Mouse (Mus musculus) neural tube, embryonic 13.5 days (tissue): ENCODE data around the gene Pafah1b1. TPM values are rescaled to one million over a fixed set of nuclear protein-coding genes. Genes with fewer than 3 reads are reported as not detected.

Experiments used
- ATAC-seq: fragments of 200-750 bp; cut with Nextera tagmentation; 2 replicates; pipeline ENCODE4 v1.8.0; 2017; ENCODE audit warnings: low read depth, mild to moderate bottlenecking, moderate TSS enrichment, moderate library complexity
- H3K27ac ChIP-seq: fragments of 300-500 bp; sonication (generic); replicated peaks from 2 replicates; pipeline ENCODE4 v1.5.1; 2015; ENCODE audit warnings: moderate library complexity, mild to moderate bottlenecking, inconsistent platforms
- H3K27me3 ChIP-seq: fragments of 300-500 bp; sonication (generic); 2 replicates; pipeline ENCODE4 v1.6.1; 2015; ENCODE audit warnings: mild to moderate bottlenecking, inconsistent platforms
- H3K36me3 ChIP-seq: fragments of 300-500 bp; sonication (generic); 2 replicates; pipeline ENCODE4 v1.6.1; 2015; ENCODE audit warnings: mild to moderate bottlenecking, inconsistent platforms
- H3K4me1 ChIP-seq: fragments of 300-500 bp; sonication (generic); replicated peaks from 2 replicates; pipeline ENCODE4 v1.6.1; 2015; ENCODE audit warnings: inconsistent platforms
- H3K4me2 ChIP-seq: fragments of 300-500 bp; sonication (generic); 2 replicates; pipeline ENCODE4 v1.6.1; 2015; ENCODE audit warnings: inconsistent platforms, mild to moderate bottlenecking, moderate library complexity
- H3K4me3 ChIP-seq: fragments of 300-500 bp; sonication (generic); 2 replicates; pipeline ENCODE4 v1.5.1; 2015; ENCODE audit warnings: mild to moderate bottlenecking, inconsistent platforms
- H3K9ac ChIP-seq: fragments of 300-500 bp; sonication (generic); 2 replicates; pipeline ENCODE4 v1.6.1; 2015; ENCODE audit warnings: moderate library complexity, mild to moderate bottlenecking, inconsistent platforms
- H3K9me3 ChIP-seq: fragments of 300-500 bp; sonication (generic); 2 replicates; pipeline ENCODE4 v1.6.1; 2016; ENCODE audit warnings: inconsistent platforms
- whole genome bisulfite sequencing: fragments of 180-500 bp; shearing (Covaris S2); methylation state at CpG from one replicate; pipeline ENCODE4 v1.1.7; 2015; 5-methylcytosine and 5-hydroxymethylcytosine counted together
- polyA plus RNA-seq: library from polyadenylated mRNA; unstranded; fragments of >200 nt; fragmentation: Nextera tagmentation; extraction: Ambion mirVana; gene quantifications from 2 replicates; pipeline ENCODE4 v1.2.1, GENCODE M21; 2015

Pafah1b1 gene
- 60.9 and 74.4 TPM in 2 replicates for polyA plus RNA-seq

DNA sequence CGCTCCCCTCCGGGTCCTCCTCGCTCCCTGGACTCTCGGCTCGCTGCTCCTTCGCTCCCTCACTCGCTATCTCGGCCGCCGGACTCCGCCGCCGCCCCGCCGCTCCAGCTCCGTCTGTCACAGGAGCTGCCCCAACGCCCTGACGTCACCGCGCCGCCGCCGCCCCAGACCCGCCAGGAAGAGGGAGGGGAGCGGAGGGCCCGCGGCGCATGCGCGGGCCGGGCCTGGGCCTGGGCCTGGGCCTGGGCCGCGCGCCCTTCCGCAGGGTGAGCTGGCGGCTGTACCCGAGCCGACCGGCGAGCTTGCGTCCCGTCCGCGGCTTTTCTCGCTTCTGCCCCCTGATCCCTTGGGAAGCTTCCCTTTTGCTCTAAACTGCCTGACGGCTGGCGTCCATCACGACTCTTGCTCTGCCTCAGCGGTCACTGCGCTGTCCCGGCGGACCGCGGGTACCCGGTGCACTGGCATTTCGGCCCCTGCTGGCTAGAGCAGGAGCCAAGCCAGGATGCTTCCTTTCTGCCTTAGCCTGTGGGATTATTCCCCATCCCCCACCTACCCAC is at the start of gene Pafah1b1:
Pafah1b1 (minus strand) TSS at position 436 of the 557 bp plus-strand sequence.
- WGBS = under 1% methylated on average over 27 of the region's 56 CpGs
- H3K36me3 ChIP-seq = no peaks in the 10 kb centered on the region
- ATAC-seq = peak; percentile 97

DNA sequence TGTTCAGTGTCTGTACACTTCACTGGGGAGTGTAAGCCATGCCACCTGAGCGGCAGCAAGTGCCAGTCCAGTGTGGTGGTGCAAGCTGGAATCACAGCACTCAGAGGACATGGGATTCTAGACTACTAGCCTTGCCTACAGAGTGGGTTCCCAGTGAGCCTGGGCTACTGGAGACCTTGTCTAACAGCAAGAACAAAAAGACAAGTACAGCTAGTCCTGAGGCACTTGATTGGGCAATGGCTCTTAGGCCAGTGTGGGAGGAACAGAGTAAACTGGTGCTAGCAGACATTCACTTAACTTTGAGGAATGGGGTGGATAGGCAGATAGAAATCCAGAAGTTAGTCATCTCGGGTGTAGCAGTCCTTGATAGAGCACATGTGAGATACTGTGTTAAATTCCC is 47.9 kb upstream of the Pafah1b1 start:
- H3K4me1 ChIP-seq = peaks cover 24% of the 10 kb centered on the region

More for the DNA sequence above, at the start of gene Pafah1b1:
- peak within 1 kb of the TSS; percentile 92 for H3K9ac ChIP-seq
- no peaks in the 10 kb centered on the region for H3K9me3 ChIP-seq
- no peaks in the 10 kb centered on the region for H3K27me3 ChIP-seq
- peak within 1 kb of the TSS; percentile 79 for H3K4me2 ChIP-seq
- H3K27ac ChIP-seq = peak within 1 kb of the TSS; percentile 99
- H3K4me1 ChIP-seq = peaks cover 39% of the 10 kb centered on the region
- peak within 1 kb of the TSS; percentile 58 for H3K4me3 ChIP-seq

DNA sequence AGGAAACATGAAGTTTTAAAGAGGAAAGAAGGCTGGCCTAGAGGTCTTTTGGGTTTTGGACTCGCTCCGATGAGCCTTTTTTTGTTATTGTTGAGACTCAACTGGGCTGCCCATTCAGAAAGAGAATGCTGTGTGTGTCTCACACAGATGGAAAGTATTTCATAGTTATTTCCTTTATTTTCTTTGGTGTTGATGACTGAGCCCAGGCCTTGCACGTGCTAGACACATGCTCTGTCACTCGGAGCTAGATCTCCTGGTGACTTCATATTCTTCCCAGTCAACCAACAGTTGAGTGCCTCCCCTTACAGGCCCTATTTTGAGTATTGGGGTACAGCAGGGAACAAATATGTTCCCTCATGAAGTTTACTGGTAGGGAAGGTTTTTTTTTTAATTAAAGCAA is 47.2 kb upstream of the Pafah1b1 start:
- Histone ChIP-seq H3K27ac (no peak overlapping the region), H3K4me1 (peaks cover 24% of the 10 kb centered on the region), H3K9me3 (no peaks in the 10 kb centered on the region), H3K27me3 (no peaks in the 10 kb centered on the region), H3K4me2 (peak overlapping the region; percentile 84), H3K36me3 (peaks cover 30% of the 10 kb centered on the region), H3K4me3 (peak overlapping the region; percentile 80), H3K9ac (no peak overlapping the region)
- 71% methylated on average over 4 of the region's 4 CpGs for WGBS
- no peak for ATAC-seq

More for the DNA sequence above, 47.9 kb upstream of the Pafah1b1 start:
- WGBS = 92% methylated on average over 2 of the region's 2 CpGs
- Histone ChIP-seq H3K36me3 (peaks cover 36% of the 10 kb centered on the region), H3K27ac (no peak overlapping the region), H3K4me2 (no peak overlapping the region), H3K27me3 (no peaks in the 10 kb centered on the region), H3K4me3 (no peak overlapping the region), H3K9me3 (no peaks in the 10 kb centered on the region), H3K9ac (no peak overlapping the region)
- no peak for ATAC-seq

DNA sequence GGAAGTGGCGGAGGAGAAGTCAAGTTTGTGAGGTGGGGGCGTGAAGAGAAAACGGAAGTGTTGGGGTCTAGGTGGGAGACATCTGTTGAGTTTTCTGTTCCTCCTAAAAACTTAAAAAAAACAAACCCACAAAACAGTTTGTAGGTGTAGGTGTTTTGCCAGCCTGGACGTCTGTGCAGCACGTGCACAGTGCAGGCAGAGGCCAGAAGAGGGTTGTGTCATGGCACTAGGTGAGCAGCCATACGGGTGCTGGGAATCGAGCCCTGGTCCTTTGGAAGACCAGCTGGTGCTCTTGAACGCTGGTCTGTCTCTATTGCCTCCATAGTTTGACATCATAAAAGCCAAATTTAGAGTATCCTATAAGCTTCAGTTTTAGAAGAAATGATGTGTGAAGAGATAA is 46.8 kb upstream of the Pafah1b1 start:
- Histone ChIP-seq H3K9me3 (no peaks in the 10 kb centered on the region), H3K4me2 (peak overlapping the region; percentile 84), H3K36me3 (peaks cover 28% of the 10 kb centered on the region), H3K9ac (peak overlapping the region; percentile 79), H3K4me1 (peaks cover 24% of the 10 kb centered on the region), H3K4me3 (peak overlapping the region; percentile 80), H3K27me3 (no peaks in the 10 kb centered on the region), H3K27ac (peak overlapping the region; percentile 95)
- ATAC-seq = peak; percentile 42; the same call in 1 of the 2 replicates
- WGBS = 13% methylated on average over 8 of the region's 8 CpGs

DNA sequence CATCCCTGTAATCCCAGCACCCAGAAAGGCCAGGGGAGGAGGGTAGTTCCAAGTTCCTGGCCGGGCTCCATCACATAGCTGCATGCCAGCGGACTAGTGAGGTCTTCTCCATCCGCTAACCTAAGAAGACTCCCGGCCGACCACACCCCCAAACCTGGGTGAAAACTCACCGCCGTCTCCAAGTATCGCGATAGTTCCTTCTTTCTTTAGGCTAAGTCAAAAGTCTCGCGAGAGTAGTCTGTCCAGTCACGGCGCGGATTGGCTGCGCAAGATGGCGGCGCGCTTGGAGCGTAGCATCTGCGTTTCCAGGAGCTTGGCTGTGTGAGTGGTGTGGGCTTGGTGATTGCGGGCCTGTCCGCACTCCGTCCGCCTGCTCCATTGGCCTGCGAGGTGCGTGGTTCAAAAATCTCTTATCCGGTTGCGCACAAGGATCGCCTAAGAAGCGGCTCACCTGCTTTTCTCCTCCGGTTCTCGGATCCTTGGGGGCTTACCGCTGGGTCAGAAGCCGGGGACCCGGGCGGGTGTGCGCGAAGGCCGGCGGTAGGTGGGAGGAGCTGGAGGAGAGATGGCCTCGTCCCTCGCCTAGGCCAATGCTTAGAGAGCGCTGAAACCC is 46.2 kb upstream of the Pafah1b1 start, which contains the start of gene Mettl16:
Mettl16 (plus strand) TSS at position 236 of the 613 bp plus-strand sequence.
- Histone ChIP-seq H3K9me3 (no peaks in the 10 kb centered on the region), H3K36me3 (peaks cover 22% of the 10 kb centered on the region), H3K27me3 (no peaks in the 10 kb centered on the region), H3K9ac (peak within 1 kb of the TSS; percentile 79), H3K4me1 (peaks cover 24% of the 10 kb centered on the region), H3K4me2 (peak within 1 kb of the TSS; percentile 84), H3K27ac (peak within 1 kb of the TSS; percentile 95), H3K4me3 (peak within 1 kb of the TSS; percentile 80)
- WGBS = under 1% methylated on average over 43 of the region's 43 CpGs
- peak; percentile 96 for ATAC-seq

DNA sequence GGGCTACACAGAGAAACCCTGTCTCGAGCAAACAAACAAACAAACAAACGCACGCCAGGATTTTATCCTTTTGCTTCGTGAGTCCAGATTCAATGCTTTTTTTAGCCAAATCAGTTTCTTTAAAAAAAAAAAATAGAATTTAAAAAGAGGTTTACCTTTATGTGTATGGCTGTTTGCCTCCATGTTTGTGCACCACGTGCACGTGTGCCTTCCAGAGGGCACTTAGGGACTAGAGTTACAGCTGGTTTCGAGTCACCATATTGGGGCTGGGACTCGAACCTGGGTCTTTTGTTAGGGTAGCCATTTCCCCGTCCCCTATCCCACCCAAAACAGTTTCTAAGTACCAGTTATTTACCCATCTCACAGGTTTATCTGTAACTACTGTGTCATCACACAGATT is 45.6 kb upstream of the Pafah1b1 start:
- no peaks in the 10 kb centered on the region for H3K9me3 ChIP-seq
- WGBS = 81% methylated on average over 9 of the region's 9 CpGs
- no peaks in the 10 kb centered on the region for H3K27me3 ChIP-seq
- peaks cover 24% of the 10 kb centered on the region for H3K4me1 ChIP-seq
- peak; percentile 7; the same call in 1 of the 2 replicates for ATAC-seq
- peak overlapping the region; percentile 78 for H3K9ac ChIP-seq
- H3K4me2 ChIP-seq = peak overlapping the region; percentile 84
- H3K36me3 ChIP-seq = peaks cover 16% of the 10 kb centered on the region
- peak overlapping the region; percentile 80 for H3K4me3 ChIP-seq
- peak overlapping the region; percentile 95 for H3K27ac ChIP-seq

DNA sequence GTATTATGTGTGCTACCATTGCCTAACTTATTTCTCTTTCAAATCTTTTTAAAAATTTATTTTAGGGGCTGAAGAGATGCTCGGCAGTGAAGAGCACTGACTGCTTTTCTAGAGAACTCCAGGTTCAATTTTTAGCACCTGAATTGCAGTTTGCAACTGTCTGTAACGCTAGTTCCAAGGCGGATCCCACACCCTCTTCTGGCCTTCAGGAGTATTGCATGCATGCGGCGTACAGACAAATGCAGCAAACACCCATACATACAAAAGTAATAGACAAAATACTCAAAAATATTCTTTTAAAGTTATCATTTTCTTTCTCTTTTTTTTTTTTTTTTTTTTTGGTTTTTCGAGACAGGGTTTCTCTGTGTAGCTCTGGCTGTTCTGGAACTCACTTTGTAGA is 43.6 kb upstream of the Pafah1b1 start:
- no peaks in the 10 kb centered on the region for H3K36me3 ChIP-seq
- H3K27me3 ChIP-seq = no peaks in the 10 kb centered on the region
- 35% methylated on average over 6 of the region's 6 CpGs for WGBS
- ATAC-seq = no peak
- no peak overlapping the region for H3K27ac ChIP-seq
- H3K9me3 ChIP-seq = no peaks in the 10 kb centered on the region
- H3K4me2 ChIP-seq = no peak overlapping the region
- no peak overlapping the region for H3K9ac ChIP-seq
- no peak overlapping the region for H3K4me3 ChIP-seq
- H3K4me1 ChIP-seq = peaks cover 24% of the 10 kb centered on the region

DNA sequence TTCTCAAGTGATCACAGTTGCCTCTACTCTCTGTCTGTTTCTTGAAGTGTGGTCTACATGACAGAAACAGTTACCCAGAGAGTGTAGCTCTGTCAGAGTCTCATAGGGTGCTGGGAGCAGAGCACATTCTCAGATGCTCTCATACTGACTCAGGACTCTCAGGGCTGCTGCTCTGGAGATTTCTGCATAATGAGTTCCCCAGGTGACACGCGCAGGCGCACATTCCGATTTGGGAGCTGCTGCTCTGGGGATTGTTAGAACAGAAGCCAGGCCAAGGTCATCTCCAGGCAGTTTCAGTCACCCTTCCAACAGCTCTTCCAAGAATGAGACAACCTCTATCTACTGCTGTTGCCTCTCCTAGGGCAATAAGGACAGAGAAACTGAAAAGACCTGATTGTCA is 43.0 kb upstream of the Pafah1b1 start:
- WGBS = 93% methylated on average over 4 of the region's 4 CpGs
- Histone ChIP-seq H3K4me2 (no peak overlapping the region), H3K4me3 (no peak overlapping the region), H3K36me3 (no peaks in the 10 kb centered on the region), H3K4me1 (peaks cover 22% of the 10 kb centered on the region), H3K27ac (no peak overlapping the region), H3K9ac (no peak overlapping the region), H3K27me3 (no peaks in the 10 kb centered on the region), H3K9me3 (no peaks in the 10 kb centered on the region)
- ATAC-seq = no peak

DNA sequence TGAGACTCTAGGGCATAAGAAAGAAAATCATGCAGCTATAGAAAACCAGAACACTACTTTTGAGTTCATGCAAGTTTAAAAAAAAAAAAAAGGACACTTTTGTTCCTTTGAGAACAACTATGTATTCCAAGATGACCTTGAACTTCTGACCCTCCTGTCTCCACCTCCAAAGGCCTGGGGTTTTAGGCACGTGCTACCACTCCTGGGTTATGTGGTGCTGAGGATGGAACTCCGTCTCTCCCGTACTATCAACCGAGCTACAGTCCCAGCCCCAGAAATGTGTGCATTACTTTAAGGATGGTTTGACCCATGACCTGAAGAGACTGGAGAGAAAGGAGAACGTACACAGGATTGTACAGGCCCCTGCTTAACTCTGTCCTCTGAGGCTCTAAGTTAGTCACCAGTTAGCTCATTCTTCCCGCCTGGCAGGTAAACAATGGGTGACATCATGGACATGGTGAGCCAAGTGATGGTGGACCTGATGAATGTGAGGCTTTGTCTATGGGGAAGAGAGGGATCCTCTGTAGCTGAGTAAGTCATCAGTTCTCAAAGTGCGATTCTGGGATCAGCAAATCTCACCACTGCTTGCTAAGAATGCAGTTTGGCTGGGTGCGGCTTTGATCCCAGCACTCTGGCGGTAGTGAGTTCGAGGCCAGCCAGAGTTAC is 39.6 kb upstream of the Pafah1b1 start:
- 78% methylated on average over 10 of the region's 10 CpGs for WGBS
- H3K36me3 ChIP-seq = no peaks in the 10 kb centered on the region
- H3K9ac ChIP-seq = no peak overlapping the region
- no peak overlapping the region for H3K4me3 ChIP-seq
- no peak for ATAC-seq
- no peaks in the 10 kb centered on the region for H3K27me3 ChIP-seq
- no peak overlapping the region for H3K4me2 ChIP-seq
- H3K4me1 ChIP-seq = no peaks in the 10 kb centered on the region
- no peaks in the 10 kb centered on the region for H3K9me3 ChIP-seq
- no peak overlapping the region for H3K27ac ChIP-seq

DNA sequence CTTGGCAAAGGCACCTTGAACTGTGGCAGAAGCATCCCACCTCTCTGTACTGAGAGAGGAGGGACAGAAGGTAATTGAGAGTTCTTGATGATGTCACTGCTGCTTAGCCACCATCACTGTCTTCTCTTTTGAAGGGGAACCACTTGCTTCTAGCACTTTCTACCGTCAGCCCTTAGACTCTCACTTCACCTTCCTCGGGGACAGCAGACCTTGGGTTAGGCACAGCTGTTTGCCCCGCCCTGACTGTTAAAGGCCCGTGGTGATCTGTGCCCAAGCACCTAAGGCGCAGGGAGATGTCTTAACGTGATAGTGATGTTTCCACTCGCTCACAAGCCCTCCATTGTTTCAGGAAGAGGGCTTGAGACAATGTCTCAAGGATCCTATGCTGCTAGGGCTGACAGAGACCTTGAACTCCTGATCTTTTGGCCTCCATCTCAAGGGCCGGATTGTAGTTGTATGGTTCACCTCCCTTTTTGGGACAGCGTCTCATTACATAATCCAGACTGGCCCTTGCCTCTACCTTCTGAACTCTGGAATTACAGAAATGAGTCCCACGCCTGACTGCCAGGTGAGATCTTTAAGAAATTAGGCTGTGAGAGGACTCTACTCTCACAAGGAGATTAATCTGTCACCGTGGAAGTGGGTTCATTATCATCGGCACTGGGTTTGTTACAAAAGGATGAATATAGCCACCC is 36.7 kb upstream of the Pafah1b1 start:
- H3K4me2 ChIP-seq = no peak overlapping the region
- H3K27me3 ChIP-seq = no peaks in the 10 kb centered on the region
- no peaks in the 10 kb centered on the region for H3K9me3 ChIP-seq
- no peak for ATAC-seq
- H3K9ac ChIP-seq = no peak overlapping the region
- H3K4me3 ChIP-seq = no peak overlapping the region
- H3K27ac ChIP-seq = no peak overlapping the region
- WGBS = 73% methylated on average over 12 of the region's 12 CpGs
- no peaks in the 10 kb centered on the region for H3K36me3 ChIP-seq
- H3K4me1 ChIP-seq = no peaks in the 10 kb centered on the region

DNA sequence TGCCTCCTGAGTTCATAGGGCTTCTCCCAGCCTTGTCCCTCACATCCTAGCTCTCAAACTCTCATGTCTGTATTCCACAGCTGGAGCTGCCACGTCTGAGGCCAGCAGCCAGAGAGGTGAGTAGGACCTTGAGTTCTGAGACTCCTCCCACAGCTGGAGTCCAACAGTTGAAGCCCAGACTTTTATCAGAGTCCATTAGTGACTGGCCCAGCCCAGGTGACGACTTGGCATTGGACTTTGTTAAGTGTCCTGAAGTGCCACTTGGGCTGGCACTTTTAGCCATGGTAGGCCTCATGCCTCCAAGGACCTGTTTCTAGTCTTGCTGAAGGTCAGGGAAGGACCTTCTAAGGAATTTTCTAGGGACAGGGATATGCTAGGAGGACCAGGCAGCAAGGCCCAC is 32.2 kb upstream of the Pafah1b1 start:
- 71% methylated on average over 2 of the region's 2 CpGs for WGBS
- H3K4me2 ChIP-seq = no peak overlapping the region
- H3K36me3 ChIP-seq = no peaks in the 10 kb centered on the region
- no peak overlapping the region for H3K27ac ChIP-seq
- no peaks in the 10 kb centered on the region for H3K27me3 ChIP-seq
- no peak overlapping the region for H3K4me3 ChIP-seq
- H3K4me1 ChIP-seq = peaks cover 3% of the 10 kb centered on the region
- ATAC-seq = no peak
- no peaks in the 10 kb centered on the region for H3K9me3 ChIP-seq
- H3K9ac ChIP-seq = no peak overlapping the region
